In the genomic region with DNA sequence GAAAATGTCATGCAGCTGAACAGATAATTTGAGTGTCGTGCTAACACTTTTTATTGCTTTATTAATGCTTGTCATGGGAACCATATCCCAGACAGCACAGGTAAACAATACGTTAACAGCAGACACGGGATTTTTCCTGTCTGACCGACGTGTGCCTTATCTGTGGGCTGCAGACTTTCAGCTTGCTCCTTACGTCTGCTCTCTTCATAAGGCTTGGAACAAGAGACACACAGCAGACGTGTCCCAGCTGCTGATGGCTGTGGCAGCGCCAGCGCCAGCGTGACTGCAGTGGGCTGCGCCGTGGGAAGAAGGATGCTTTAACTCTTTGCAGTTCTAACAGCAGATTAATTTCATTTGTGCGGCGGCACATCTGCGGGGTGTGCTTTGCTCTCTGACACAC, we compare ENCODE assay signal across 8 mouse cellular contexts.
DNase-seq lines count a peak whose midpoint lies in the region; ATAC-seq and TF ChIP-seq lines count a peak whose summit lies in the region.

No protein-coding gene starts in this region.

- no peaks in the 10 kb centered on the region for H3K36me3 ChIP-seq in forebrain, embryonic 16.5 days (ENCODE audit: control insufficient read depth, insufficient read depth)
- H3K36me3 ChIP-seq in intestine, embryonic 14.5 days (ENCODE audit: control insufficient read depth, insufficient read depth, low read length), result no peaks in the 10 kb centered on the region
- H3K36me3 ChIP-seq in lung, postnatal 0 days (ENCODE audit: insufficient read depth, low read length), result no peaks in the 10 kb centered on the region
- H3K36me3 ChIP-seq in stomach, embryonic 14.5 days (ENCODE audit: control insufficient read depth, insufficient read depth, low read length), result no peaks in the 10 kb centered on the region

- H3K4me2 ChIP-seq in forebrain, embryonic 16.5 days (ENCODE audit: low read length), result peak overlapping the region; percentile 25
- peak overlapping the region; percentile 36 for H3K4me2 ChIP-seq in intestine, embryonic 14.5 days (ENCODE audit: low read length)
- H3K4me2 ChIP-seq in lung, postnatal 0 days (replicated peaks; ENCODE audit: low read depth, low read length), result 0 out of 2 replicates have a peak overlapping the region, but pooled peaks have one; percentile 11
- H3K4me2 ChIP-seq in stomach, embryonic 14.5 days (replicated peaks; ENCODE audit: low read depth, low read length), result peak overlapping the region; percentile 7

- no peaks in the 10 kb centered on the region for H3K9me3 ChIP-seq in forebrain, embryonic 16.5 days (ENCODE audit: control insufficient read depth, low read length)
- no peaks in the 10 kb centered on the region for H3K9me3 ChIP-seq in intestine, embryonic 14.5 days (ENCODE audit: control insufficient read depth, low read length)
- H3K9me3 ChIP-seq in lung, postnatal 0 days (ENCODE audit: low read length), result no peaks in the 10 kb centered on the region
- H3K9me3 ChIP-seq in stomach, embryonic 14.5 days (ENCODE audit: control insufficient read depth, low read depth, low read length), result no peaks in the 10 kb centered on the region

- no peak overlapping the region for H3K4me3 ChIP-seq in forebrain, embryonic 16.5 days (replicated peaks; ENCODE audit: low read length)
- no peak overlapping the region for H3K4me3 ChIP-seq in intestine, embryonic 14.5 days (ENCODE audit: low read depth, low read length)
- H3K4me3 ChIP-seq in lung, postnatal 0 days (ENCODE audit: low read depth, low read length), result no peak overlapping the region
- no peak overlapping the region for H3K4me3 ChIP-seq in stomach, embryonic 14.5 days (ENCODE audit: low read depth, low read length)

- 0 out of 2 replicates have a peak, but pooled peaks have one; percentile 8 for TF ChIP-seq EP300 in lung, postnatal 0 days (IDR thresholded peaks at IDR 0.05)

- ATAC-seq in frontal cortex, adult (ENCODE audit: low TSS enrichment), result peak; percentile 87
- ATAC-seq in forebrain, embryonic 16.5 days, result peak; percentile 89
- peak; percentile 72 for ATAC-seq in intestine, embryonic 14.5 days (replicated peaks; ENCODE audit: low FRiP score, low TSS enrichment, low read depth)
- peak; percentile 69 for ATAC-seq in lung, postnatal 0 days
- ATAC-seq in stomach, embryonic 14.5 days (ENCODE audit: insufficient number of reproducible peaks, insufficient read depth, low FRiP score, low read depth), result peak; percentile 77; the same call in 1 of the 2 replicates

- H3K9ac ChIP-seq in forebrain, embryonic 16.5 days (replicated peaks; ENCODE audit: low read depth, low read length), result no peak overlapping the region
- no peak overlapping the region for H3K9ac ChIP-seq in intestine, embryonic 14.5 days (ENCODE audit: low read length)
- no peak overlapping the region for H3K9ac ChIP-seq in lung, postnatal 0 days (replicated peaks; ENCODE audit: low read depth)
- H3K9ac ChIP-seq in stomach, embryonic 14.5 days (replicated peaks; ENCODE audit: low read depth, low read length), result no peak overlapping the region

- no peaks in the 10 kb centered on the region for H3K27me3 ChIP-seq in forebrain, embryonic 16.5 days (replicated peaks; ENCODE audit: control insufficient read depth, insufficient read depth, low read length)
- H3K27me3 ChIP-seq in intestine, embryonic 14.5 days (replicated peaks; ENCODE audit: control insufficient read depth, insufficient read depth, low read length), result no peaks in the 10 kb centered on the region
- H3K27me3 ChIP-seq in lung, postnatal 0 days (replicated peaks; ENCODE audit: insufficient read depth, low read length), result no peaks in the 10 kb centered on the region
- no peaks in the 10 kb centered on the region for H3K27me3 ChIP-seq in stomach, embryonic 14.5 days (ENCODE audit: control insufficient read depth, insufficient read depth, low read length)

- no peak for TF ChIP-seq CTCF in lung, postnatal 0 days (IDR thresholded peaks at IDR 0.05)

- 26% methylated on average over 15 of the region's 15 CpGs for WGBS in forebrain, embryonic 16.5 days
- 9% methylated on average over 15 of the region's 15 CpGs for WGBS in intestine, embryonic 14.5 days
- 26% methylated on average over 15 of the region's 15 CpGs for WGBS in lung, postnatal 0 days
- WGBS in stomach, embryonic 14.5 days, result 14% methylated on average over 15 of the region's 15 CpGs

- no peak for DNase-seq in frontal cortex, postnatal 10 days (ENCODE audit: low spot score in 2 of 2)
- peak; percentile 69 for DNase-seq in intestine, embryonic 14.5 days (ENCODE audit: low spot score)
- peak; percentile 72 for DNase-seq in lung, postnatal 0 days (ENCODE audit: low spot score)
- DNase-seq in MN1 (ENCODE audit: low spot score), result no peak
- no peak for DNase-seq in gastrocnemius, postnatal 4 days (ENCODE audit: low spot score in 2 of 2)

- H3K27ac ChIP-seq in forebrain, embryonic 16.5 days (ENCODE audit: low read length), result peak overlapping the region; percentile 29
- peak overlapping the region; percentile 64 for H3K27ac ChIP-seq in intestine, embryonic 14.5 days (ENCODE audit: low read depth)
- peak overlapping the region; percentile 59 for H3K27ac ChIP-seq in lung, postnatal 0 days (ENCODE audit: low read length)
- peak overlapping the region; percentile 71; the same call in 1 of the 2 replicates for H3K27ac ChIP-seq in stomach, embryonic 14.5 days (ENCODE audit: low read length)

- peaks cover 20% of the 10 kb centered on the region for H3K4me1 ChIP-seq in forebrain, embryonic 16.5 days (replicated peaks; ENCODE audit: control insufficient read depth, insufficient read depth, low read length)
- H3K4me1 ChIP-seq in intestine, embryonic 14.5 days (replicated peaks; ENCODE audit: control insufficient read depth, insufficient read depth, low read length), result peaks cover 29% of the 10 kb centered on the region
- H3K4me1 ChIP-seq in lung, postnatal 0 days (ENCODE audit: insufficient read depth, low read depth, low read length), result peaks cover 11% of the 10 kb centered on the region
- H3K4me1 ChIP-seq in stomach, embryonic 14.5 days (ENCODE audit: control insufficient read depth, insufficient read depth, low read length), result peaks cover 27% of the 10 kb centered on the region

Comparison
In these comparisons a context has a peak if more than half of its experiments do, and no peak if none do; other contexts are left out.
1. DNase-seq: peak in intestine, embryonic 14.5 days (single experiment) and lung, postnatal 0 days (single experiment); none in frontal cortex, postnatal 10 days (0 of 2), MN1 (single experiment) and gastrocnemius, postnatal 4 days (0 of 2).
2. Peak in every context shown above with its lines, with median percentiles within 50 percentile points of each other: ATAC-seq, H3K27ac ChIP-seq and H3K4me2 ChIP-seq.